Mouse (Mus musculus): ENCODE measurements around the gene Lingo2. TPM values are rescaled to one million over a fixed set of nuclear protein-coding genes. Genes with fewer than 3 reads are reported as not detected.

The Lingo2 gene
- total and polyA plus RNA-seq, 2 experiments from 2014 or later: 51.6 to 59.7 TPM

DNA sequence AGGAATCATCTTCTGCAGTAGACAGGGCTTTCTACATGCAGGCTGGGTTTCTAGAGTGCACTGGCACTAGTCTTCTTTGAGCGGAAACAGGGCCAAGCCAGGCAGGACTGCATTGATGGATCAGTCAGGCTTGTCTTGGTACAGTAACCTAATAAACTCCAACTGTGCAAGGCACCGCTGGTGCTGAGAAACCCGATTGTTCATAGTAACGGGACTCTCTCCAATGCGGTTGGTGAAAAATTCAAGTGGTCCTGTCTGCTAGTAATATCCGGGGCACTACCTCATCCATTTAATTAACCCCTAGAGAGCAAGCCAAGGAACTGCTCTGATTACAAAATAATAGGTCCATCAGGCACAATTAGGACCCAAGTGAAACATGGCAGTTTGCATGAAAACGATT, 1106.4 kb downstream of the Lingo2 start:
- Histone ChIP-seq H3K4me3 (ENCODE audit: low read depth, low read length) (no peak overlapping the region), H3K4me1 (ENCODE audit: insufficient read depth, low read length) (no peaks in the 10 kb centered on the region), H3K27me3 (ENCODE audit: insufficient read depth, low read length) (no peaks in the 10 kb centered on the region), H3K27ac (ENCODE audit: low read depth, low read length) (peak overlapping the region; percentile 44), H3K9me3 (ENCODE audit: low read length) (no peaks in the 10 kb centered on the region), H3K36me3 (ENCODE audit: insufficient read depth, low read length) (no peaks in the 10 kb centered on the region), H3K9ac (replicated peaks; ENCODE audit: low read length, poor library complexity, severe bottlenecking) (no peak overlapping the region), H3K4me2 (ENCODE audit: low read depth, low read length, poor library complexity, severe bottlenecking) (peak overlapping the region; percentile 22; the same call in 1 of the 2 replicates)
- ATAC-seq (ENCODE audit: low FRiP score) (peak; percentile 83), DNase-seq (ENCODE audit: low spot score) (peak; percentile 86)
- TF ChIP-seq CTCF (IDR thresholded peaks at IDR 0.05): no peak
- 18% methylated on average over 7 of the region's 7 CpGs for whole genome bisulfite sequencing

DNA sequence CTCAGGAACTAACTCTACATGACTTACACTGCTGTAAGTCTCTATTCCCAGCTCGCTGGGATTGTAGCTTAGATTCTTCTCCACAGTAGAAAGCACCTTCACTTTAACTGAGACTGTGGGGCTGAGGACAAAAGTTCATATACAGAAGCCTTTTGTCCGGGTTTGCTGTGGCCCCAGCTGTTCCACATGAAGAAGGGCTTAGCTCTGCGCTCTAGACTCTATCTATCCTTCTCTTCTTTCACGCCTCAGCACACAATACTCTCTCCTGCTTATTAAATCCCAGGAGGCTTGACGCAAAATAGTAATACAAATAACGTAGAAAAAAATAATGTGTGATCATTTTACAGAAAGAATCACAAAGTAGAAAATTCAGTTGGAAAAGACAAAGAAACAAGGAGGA, 1107.0 kb downstream of the Lingo2 start:
- Histone ChIP-seq H3K27me3 (ENCODE audit: insufficient read depth, low read length) (no peaks in the 10 kb centered on the region), H3K36me3 (ENCODE audit: insufficient read depth, low read length) (no peaks in the 10 kb centered on the region), H3K4me1 (ENCODE audit: insufficient read depth, low read length) (no peaks in the 10 kb centered on the region), H3K4me2 (ENCODE audit: low read depth, low read length, poor library complexity, severe bottlenecking) (peak overlapping the region; percentile 22; the same call in 1 of the 2 replicates), H3K4me3 (ENCODE audit: low read depth, low read length) (no peak overlapping the region), H3K27ac (ENCODE audit: low read depth, low read length) (no peak overlapping the region; the same call in 1 of the 2 replicates), H3K9ac (replicated peaks; ENCODE audit: low read length, poor library complexity, severe bottlenecking) (no peak overlapping the region), H3K9me3 (ENCODE audit: low read length) (no peaks in the 10 kb centered on the region)
- TF ChIP-seq CTCF (IDR thresholded peaks at IDR 0.05): no peak
- WGBS: 35% methylated on average over 6 of the region's 6 CpGs
- ATAC-seq (ENCODE audit: low FRiP score): no peak
- peak; percentile 31 for DNase-seq (ENCODE audit: low spot score)

DNA sequence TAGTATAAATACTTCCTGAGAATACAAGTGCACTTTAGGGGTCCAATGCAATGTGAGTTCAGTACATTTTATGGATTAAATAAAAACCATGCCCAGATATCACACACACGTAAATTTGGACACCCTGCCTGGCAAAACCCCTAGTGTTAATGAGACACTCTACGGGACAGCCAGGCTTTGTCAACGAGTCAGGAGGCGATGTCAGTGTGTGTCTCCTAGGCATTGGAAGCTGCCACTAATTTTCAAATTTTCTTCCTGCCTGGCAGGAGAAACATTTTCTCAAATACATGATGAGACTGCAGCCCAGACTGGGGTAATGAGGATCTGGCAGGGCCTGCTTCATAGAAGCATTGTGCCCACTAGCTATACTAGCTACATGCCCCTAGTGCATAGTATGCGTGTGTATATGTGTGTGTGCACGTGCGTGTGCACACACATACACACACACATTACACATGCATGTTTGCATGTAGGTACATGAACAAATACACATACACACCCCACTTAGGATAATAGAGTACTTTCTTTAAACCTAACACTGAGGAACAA, 1128.2 kb downstream of the Lingo2 start:
- no peak for ATAC-seq (ENCODE audit: low FRiP score)

DNA sequence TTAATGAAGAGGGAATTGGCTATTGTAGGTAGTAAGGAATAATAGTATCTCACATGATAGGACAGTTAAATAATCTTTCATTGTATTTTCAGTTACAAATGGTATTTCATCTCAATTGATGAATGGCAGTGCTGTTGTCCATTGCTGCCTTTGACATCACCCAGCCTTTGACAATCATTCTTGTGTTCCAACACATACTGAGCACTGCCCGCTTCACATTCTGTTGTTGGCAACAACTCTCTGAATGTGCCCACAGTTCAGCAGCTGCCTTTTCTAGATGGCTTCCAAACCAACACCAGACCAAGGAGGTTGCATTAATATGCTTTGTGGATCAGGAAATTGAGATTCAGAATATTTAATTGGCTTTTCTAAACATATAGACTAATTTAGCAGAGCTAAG, 1130.8 kb downstream of the Lingo2 start:
- no peak overlapping the region for H3K9ac ChIP-seq (replicated peaks; ENCODE audit: low read length, poor library complexity, severe bottlenecking)
- no peaks in the 10 kb centered on the region for H3K4me1 ChIP-seq (ENCODE audit: insufficient read depth, low read length)
- no peaks in the 10 kb centered on the region for H3K9me3 ChIP-seq (ENCODE audit: low read length)
- no peak overlapping the region for H3K4me3 ChIP-seq (ENCODE audit: low read depth, low read length)
- H3K36me3 ChIP-seq (ENCODE audit: insufficient read depth, low read length): no peaks in the 10 kb centered on the region
- TF ChIP-seq CTCF (IDR thresholded peaks at IDR 0.05): no peak
- no peaks in the 10 kb centered on the region for H3K27me3 ChIP-seq (ENCODE audit: insufficient read depth, low read length)
- 97% methylated on average over 1 of the region's 1 CpGs for WGBS
- DNase-seq (ENCODE audit: low spot score): no peak
- no peak overlapping the region for H3K4me2 ChIP-seq (ENCODE audit: low read depth, low read length, poor library complexity, severe bottlenecking)
- H3K27ac ChIP-seq (ENCODE audit: low read depth, low read length): no peak overlapping the region
- no peak for ATAC-seq (ENCODE audit: low FRiP score)

More for the DNA sequence above, 1128.2 kb downstream of the Lingo2 start:
- WGBS: 81% methylated on average over 7 of the region's 7 CpGs
- Histone ChIP-seq H3K36me3 (ENCODE audit: insufficient read depth, low read length) (no peaks in the 10 kb centered on the region), H3K4me3 (ENCODE audit: low read depth, low read length) (no peak overlapping the region), H3K4me2 (ENCODE audit: low read depth, low read length, poor library complexity, severe bottlenecking) (no peak overlapping the region), H3K4me1 (ENCODE audit: insufficient read depth, low read length) (no peaks in the 10 kb centered on the region), H3K9me3 (ENCODE audit: low read length) (no peaks in the 10 kb centered on the region), H3K27me3 (ENCODE audit: insufficient read depth, low read length) (no peaks in the 10 kb centered on the region), H3K27ac (ENCODE audit: low read depth, low read length) (no peak overlapping the region), H3K9ac (replicated peaks; ENCODE audit: low read length, poor library complexity, severe bottlenecking) (no peak overlapping the region)
- peak; percentile 10 for DNase-seq (ENCODE audit: low spot score)
- TF ChIP-seq CTCF (IDR thresholded peaks at IDR 0.05): no peak

DNA sequence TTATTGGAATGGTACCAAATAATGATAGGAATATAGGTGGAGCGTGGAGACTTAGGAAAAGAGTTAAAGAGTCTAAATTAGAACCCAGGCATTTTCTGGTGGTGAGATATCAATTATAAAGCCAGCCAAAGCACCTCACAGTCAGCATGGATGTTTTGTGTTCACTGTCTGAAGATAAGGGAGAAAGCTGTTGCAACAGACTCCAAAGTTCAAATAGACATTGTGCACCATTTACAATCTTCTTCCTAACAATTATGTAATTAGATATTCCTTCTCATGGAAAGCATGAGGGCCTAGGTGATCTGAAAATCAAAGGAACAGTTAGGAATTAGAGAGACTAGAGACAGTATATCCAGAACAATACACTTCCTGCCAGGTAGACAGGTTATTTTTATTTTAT, 1136.8 kb downstream of the Lingo2 start:
- DNase-seq (ENCODE audit: low spot score): no peak
- no peaks in the 10 kb centered on the region for H3K27me3 ChIP-seq (ENCODE audit: insufficient read depth, low read length)
- no peaks in the 10 kb centered on the region for H3K36me3 ChIP-seq (ENCODE audit: insufficient read depth, low read length)
- no peak overlapping the region for H3K4me2 ChIP-seq (ENCODE audit: low read depth, low read length, poor library complexity, severe bottlenecking)
- no peak for TF ChIP-seq CTCF (IDR thresholded peaks at IDR 0.05)
- H3K4me1 ChIP-seq (ENCODE audit: insufficient read depth, low read length): no peaks in the 10 kb centered on the region
- H3K4me3 ChIP-seq (ENCODE audit: low read depth, low read length): no peak overlapping the region
- no peak overlapping the region for H3K27ac ChIP-seq (ENCODE audit: low read depth, low read length)
- H3K9ac ChIP-seq (replicated peaks; ENCODE audit: low read length, poor library complexity, severe bottlenecking): no peak overlapping the region
- no peaks in the 10 kb centered on the region for H3K9me3 ChIP-seq (ENCODE audit: low read length)
- no peak for ATAC-seq (ENCODE audit: low FRiP score)
- 88% methylated on average over 1 of the region's 1 CpGs for WGBS

DNA sequence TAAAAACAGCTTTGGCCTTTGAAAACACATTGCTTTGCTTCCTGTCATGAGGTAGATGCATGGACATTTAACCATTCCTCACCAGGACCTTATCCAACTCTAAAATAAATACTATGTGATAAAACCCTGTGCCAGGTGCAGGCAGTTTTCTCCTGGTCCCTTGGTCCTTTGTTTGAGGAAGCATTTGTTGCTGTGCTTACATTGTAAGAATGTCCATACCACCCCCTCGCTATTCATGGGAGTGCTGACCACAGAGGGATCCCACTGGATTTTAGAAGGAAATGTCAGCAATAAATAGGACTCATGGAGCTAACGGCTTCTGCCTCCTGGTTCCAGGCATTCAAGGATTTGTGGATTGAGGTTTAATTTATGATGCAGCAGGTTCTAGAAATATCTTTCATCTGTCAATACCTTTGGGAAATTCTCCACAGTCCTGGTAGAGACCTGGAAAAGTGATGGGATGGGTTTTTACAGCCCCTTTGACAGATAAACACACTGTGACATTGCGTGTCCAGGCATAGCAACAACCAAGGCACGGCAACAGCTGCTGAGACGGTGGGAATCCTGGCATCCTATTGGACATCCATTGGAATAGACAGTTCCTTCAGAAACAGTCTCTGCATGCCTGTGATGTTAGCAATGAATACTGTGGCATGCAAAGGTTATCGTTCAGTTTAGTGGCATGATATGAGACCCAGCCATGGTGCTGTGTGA, 1143.9 kb downstream of the Lingo2 start:
- no peak for TF ChIP-seq CTCF (IDR thresholded peaks at IDR 0.05)
- Histone ChIP-seq H3K9me3 (ENCODE audit: low read length) (no peaks in the 10 kb centered on the region), H3K9ac (replicated peaks; ENCODE audit: low read length, poor library complexity, severe bottlenecking) (no peak overlapping the region), H3K4me2 (ENCODE audit: low read depth, low read length, poor library complexity, severe bottlenecking) (no peak overlapping the region), H3K27me3 (ENCODE audit: insufficient read depth, low read length) (no peaks in the 10 kb centered on the region), H3K27ac (ENCODE audit: low read depth, low read length) (no peak overlapping the region), H3K4me1 (ENCODE audit: insufficient read depth, low read length) (no peaks in the 10 kb centered on the region), H3K4me3 (ENCODE audit: low read depth, low read length) (no peak overlapping the region), H3K36me3 (ENCODE audit: insufficient read depth, low read length) (no peaks in the 10 kb centered on the region)
- no peak for ATAC-seq (ENCODE audit: low FRiP score)
- 34% methylated on average over 6 of the region's 6 CpGs for WGBS
- DNase-seq (ENCODE audit: low spot score): peak; percentile 42
